Mouse (Mus musculus) thymus, adult 18-20 months (tissue): ENCODE measurements around the gene Prelp.
A peak's percentile ranks its signal among the peaks of the same experiment; 100 is the strongest.
"Not testable (repeated sequence)": the region's sequence is repeated elsewhere in the genome, so short reads cannot be mapped to it uniquely, and the experiment has no call there.

Experiments used
- DNase-seq, 2 experiments: peaks; one replicate each; pipeline ENCODE4 v3.0.0; 2022; ENCODE audit warnings: mixed read lengths in 2 of 2

Prelp gene

GRCm38 (mm10) chr1:133921304-133921751 lies at the start of gene Prelp:
Gene Prelp (minus strand): TSS chr1:133921414.
- DNase-seq = no peak

GRCm38 (mm10) chr1:133969427-133969826 lies 48.2 kb upstream of the Prelp start:
- DNase-seq = no peak

- no peak for DNase-seq
Measured at GRCm38 (mm10) chr1:133968788-133969325, 47.6 kb upstream of the Prelp start.

- no peak for DNase-seq
Measured at GRCm38 (mm10) chr1:133967481-133968017, 46.3 kb upstream of the Prelp start.

GRCm38 (mm10) chr1:133966044-133966443 lies 44.8 kb upstream of the Prelp start:
- DNase-seq = no peak

- DNase-seq = no peak
Measured at GRCm38 (mm10) chr1:133965298-133965697, 44.1 kb upstream of the Prelp start.

- no peak for DNase-seq
Measured at GRCm38 (mm10) chr1:133964742-133965141, 43.5 kb upstream of the Prelp start.

GRCm38 (mm10) chr1:133963578-133963977 lies 42.4 kb upstream of the Prelp start:
- DNase-seq = not testable (repeated sequence)

- not testable (repeated sequence) for DNase-seq
Measured at GRCm38 (mm10) chr1:133963128-133963527, 41.9 kb upstream of the Prelp start.

GRCm38 (mm10) chr1:133961281-133962134 lies 40.3 kb upstream of the Prelp start:
- DNase-seq = peak in 1 of 2 experiments; percentile 5

- no peak for DNase-seq
Measured at GRCm38 (mm10) chr1:133959521-133959920, 38.3 kb upstream of the Prelp start.

- DNase-seq = no peak
Measured at GRCm38 (mm10) chr1:133954009-133954408, 32.8 kb upstream of the Prelp start.

GRCm38 (mm10) chr1:133953261-133953742 lies 32.1 kb upstream of the Prelp start:
- no peak for DNase-seq

GRCm38 (mm10) chr1:133951598-133951997 lies 30.4 kb upstream of the Prelp start:
- DNase-seq = no peak

- no peak for DNase-seq
Measured at GRCm38 (mm10) chr1:133950061-133950782, 29.0 kb upstream of the Prelp start.

- DNase-seq = no peak
Measured at GRCm38 (mm10) chr1:133945106-133945505, 23.9 kb upstream of the Prelp start.

- DNase-seq = no peak
Measured at GRCm38 (mm10) chr1:133941904-133942303, 20.7 kb upstream of the Prelp start.

GRCm38 (mm10) chr1:133941158-133941860 lies 20.1 kb upstream of the Prelp start:
- no peak for DNase-seq

GRCm38 (mm10) chr1:133940481-133941092 lies 19.4 kb upstream of the Prelp start:
- no peak for DNase-seq

GRCm38 (mm10) chr1:133939708-133940107 lies 18.5 kb upstream of the Prelp start:
- no peak for DNase-seq

- no peak for DNase-seq
Measured at GRCm38 (mm10) chr1:133936169-133936568, 15.0 kb upstream of the Prelp start.
